ENCODE assay signal across 12 mouse cellular contexts in the genomic region with DNA sequence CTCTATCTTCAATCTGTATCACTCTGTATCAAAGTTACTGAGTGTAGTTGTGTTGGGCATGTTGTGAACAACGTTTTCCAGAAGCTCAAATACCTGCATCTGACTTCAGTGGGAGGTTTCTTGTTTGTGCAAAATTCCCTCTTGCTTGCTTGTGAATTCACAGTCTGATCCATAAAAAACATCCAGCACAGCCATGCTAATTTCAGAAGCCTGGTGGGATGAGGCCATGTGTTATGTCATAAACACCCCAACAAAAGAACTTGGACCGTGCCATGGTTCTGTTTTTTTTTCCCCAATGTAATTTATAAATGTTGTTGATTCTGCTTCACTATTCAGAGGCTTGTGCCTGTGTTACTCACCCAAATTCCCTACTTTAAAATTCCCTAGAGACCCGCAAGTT.
"Had no signal": no experiment of that assay in that cellular context is flagged by ENCODE, and none has a peak within 500 bp of the region (broad histone marks: within the 10 kb centered on the region; RNA-seq: fewer than 3 reads in every experiment).

No protein-coding gene starts in this region.

- DNase-seq: kidney, adult 18-20 months; kidney, adult 9 months; kidney, postnatal 14 days; kidney, postnatal 4 days; liver, embryonic 13.5 days; lung, adult 2 months; lung, postnatal 14 days; lung, postnatal 4 days; right cerebral cortex, postnatal 25 days; spleen, adult 18-20 months; thymus, adult 18-20 months; thymus, postnatal 36 days had no signal
